Mouse (Mus musculus) G1E (cell line): Measurements from ENCODE around the gene Pamr1.

Experiments
- CTCF ChIP-seq: IDR thresholded peaks from 2 replicates; pipeline ENCODE4 v1.5.1; 2012; ENCODE audit warnings: low read depth, low read length, inconsistent platforms, mixed read lengths
- GATA2 ChIP-seq: IDR thresholded peaks from 2 replicates; pipeline ENCODE4 v1.6.1; 2012; ENCODE audit warnings: low read depth, low read length, inconsistent platforms, borderline replicate concordance
- POLR2AphosphoS5 ChIP-seq: IDR thresholded peaks from 2 replicates; pipeline ENCODE4 v1.6.1; 2012; ENCODE audit warnings: low read depth, low read length, inconsistent platforms; ENCODE audit not compliant: insufficient replicate concordance

DNA sequence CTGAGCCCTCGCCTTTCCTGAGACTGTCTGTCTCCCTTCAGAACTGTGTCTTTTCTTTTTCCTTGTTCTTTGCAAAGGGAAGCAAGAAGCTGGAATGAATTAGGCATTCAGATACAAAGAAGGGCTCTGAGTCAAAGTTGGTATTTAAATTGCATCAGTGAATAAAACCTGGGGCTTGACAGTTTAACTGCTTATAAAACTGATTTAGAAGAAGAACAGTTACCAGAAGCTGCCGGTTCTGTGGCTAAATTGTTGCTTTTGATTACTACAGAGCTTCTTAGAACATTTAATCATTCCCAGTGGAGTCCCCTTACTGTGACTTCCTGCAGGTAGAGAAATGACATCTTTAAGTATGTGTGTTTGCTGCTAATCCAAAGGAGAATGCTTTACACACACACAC lies 124.8 kb downstream of the Pamr1 start:
- no peak for TF ChIP-seq CTCF
- TF ChIP-seq POLR2AphosphoS5, result no peak
- TF ChIP-seq GATA2, result no peak
